ENCODE assay signal across 8 mouse cellular contexts in the genomic region with DNA sequence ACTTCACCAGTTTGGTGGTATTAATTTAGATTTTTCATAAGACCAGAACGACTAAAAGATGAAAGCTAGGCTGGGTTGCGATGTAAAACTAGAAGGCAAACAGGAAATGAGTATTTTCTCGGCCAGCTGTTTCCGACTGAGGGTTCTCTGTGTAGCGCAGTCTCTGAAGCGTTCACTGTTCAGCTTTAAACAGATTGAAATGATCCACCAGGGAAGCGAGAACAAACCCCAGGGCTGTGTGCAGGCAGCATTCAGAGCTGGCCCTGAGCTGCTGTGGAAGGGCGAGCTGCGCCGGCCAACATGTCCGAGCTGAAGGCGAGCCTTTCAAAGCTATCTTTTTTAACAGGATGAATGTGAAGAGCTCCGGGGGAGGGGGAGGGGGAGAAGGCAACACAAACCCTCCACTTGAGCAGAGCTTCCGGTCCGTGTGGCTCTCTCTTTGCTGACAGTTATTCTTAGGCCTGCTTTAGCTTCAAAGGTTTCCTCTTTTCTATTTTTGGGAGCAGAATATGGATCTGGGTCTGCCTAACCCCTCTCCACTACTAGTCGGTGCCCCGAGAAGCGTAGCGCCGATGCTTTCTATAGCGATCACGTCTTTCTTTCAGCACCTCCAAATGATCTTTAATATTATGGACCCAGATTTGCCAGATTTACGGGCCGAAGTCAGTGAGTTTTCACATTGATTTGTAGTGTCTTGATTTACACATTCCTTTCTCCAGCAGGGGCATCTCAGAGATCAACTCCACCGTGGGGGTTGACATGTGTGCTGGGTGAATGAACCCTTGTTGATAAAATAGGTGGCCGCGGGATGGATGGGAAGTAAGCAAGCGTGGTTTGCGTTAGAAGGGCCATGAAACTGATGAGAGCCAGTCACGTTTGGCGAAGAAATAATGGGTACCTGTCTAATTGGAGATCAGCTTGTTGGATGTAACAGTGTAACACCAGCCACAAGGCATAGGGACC. TPM values are rescaled to one million over a fixed set of nuclear protein-coding genes. Genes with fewer than 3 reads are reported as not detected.
DNase-seq lines count a peak whose midpoint lies in the region; ATAC-seq and TF ChIP-seq lines count a peak whose summit lies in the region.

No protein-coding gene starts in this region.

- no peaks in the 10 kb centered on the region for H3K4me1 ChIP-seq in hindbrain, embryonic 11.5 days (replicated peaks; ENCODE audit: control insufficient read depth, insufficient read depth, low read length)
- H3K4me1 ChIP-seq in lung, embryonic 14.5 days (ENCODE audit: insufficient read depth), result peaks cover 20% of the 10 kb centered on the region
- peaks cover 8% of the 10 kb centered on the region for H3K4me1 ChIP-seq in neural tube, embryonic 14.5 days (ENCODE audit: control insufficient read depth, insufficient read depth, low read length)

- H3K4me3 ChIP-seq in hindbrain, embryonic 11.5 days (ENCODE audit: low read depth, low read length), result no peak overlapping the region
- peak overlapping the region; percentile 21; the same call in 1 of the 2 replicates for H3K4me3 ChIP-seq in lung, embryonic 14.5 days (ENCODE audit: low read depth, low read length)
- H3K4me3 ChIP-seq in neural tube, embryonic 14.5 days (ENCODE audit: low read depth, low read length), result no peak overlapping the region

- no peak overlapping the region for H3K4me2 ChIP-seq in hindbrain, embryonic 11.5 days (replicated peaks; ENCODE audit: low read depth, low read length)
- peak overlapping the region; percentile 60 for H3K4me2 ChIP-seq in lung, embryonic 14.5 days
- peak overlapping the region; percentile 25; the same call in 1 of the 2 replicates for H3K4me2 ChIP-seq in neural tube, embryonic 14.5 days (ENCODE audit: low read depth, low read length)

- H3K27me3 ChIP-seq in hindbrain, embryonic 11.5 days (ENCODE audit: control insufficient read depth, insufficient read depth, low read length), result no peaks in the 10 kb centered on the region
- H3K27me3 ChIP-seq in lung, embryonic 14.5 days (ENCODE audit: insufficient read depth, low read length), result no peaks in the 10 kb centered on the region
- no peaks in the 10 kb centered on the region; the same call in 1 of the 2 replicates for H3K27me3 ChIP-seq in neural tube, embryonic 14.5 days (ENCODE audit: control insufficient read depth, insufficient read depth, low read length)

- peak; percentile 51; the same call in 1 of the 2 replicates for ATAC-seq in hindbrain, embryonic 11.5 days (ENCODE audit: low FRiP score)
- peak; percentile 80 for ATAC-seq in lung, embryonic 14.5 days (ENCODE audit: insufficient read depth)
- peak; percentile 67; the same call in 1 of the 2 replicates for ATAC-seq in neural tube, embryonic 14.5 days (ENCODE audit: low read depth)

- DNase-seq in urinary bladder, postnatal 25 days (ENCODE audit: low spot score), result peak; percentile 19
- no peak for DNase-seq in urinary bladder, postnatal 10 days (ENCODE audit: low spot score)
- DNase-seq in frontal cortex, postnatal 14 days (ENCODE audit: low spot score in 2 of 2), result peak; percentile 31 to 46
- DNase-seq in hindbrain, embryonic 11.5 days (ENCODE audit: low spot score), result peak; percentile 55
- peak; percentile 76 for DNase-seq in layer of hippocampus, adult 9-11 months
- DNase-seq in lung, embryonic 14.5 days, result peak; percentile 77
- DNase-seq in telencephalon, adult 2 months (ENCODE audit: low read depth, low spot score), result peak; percentile 29

- no peak overlapping the region for H3K9ac ChIP-seq in hindbrain, embryonic 11.5 days (ENCODE audit: low read depth, low read length)
- H3K9ac ChIP-seq in lung, embryonic 14.5 days, result peak overlapping the region; percentile 53
- no peak overlapping the region for H3K9ac ChIP-seq in neural tube, embryonic 14.5 days (replicated peaks; ENCODE audit: low read depth, low read length)

- H3K27ac ChIP-seq in hindbrain, embryonic 11.5 days (ENCODE audit: low read depth, low read length), result 0 out of 2 replicates have a peak overlapping the region, but pooled peaks have one; percentile 24
- H3K27ac ChIP-seq in lung, embryonic 14.5 days (ENCODE audit: low read depth), result peak overlapping the region; percentile 92
- H3K27ac ChIP-seq in neural tube, embryonic 14.5 days (ENCODE audit: low read depth, low read length), result peak overlapping the region; percentile 58

- no peaks in the 10 kb centered on the region for H3K36me3 ChIP-seq in hindbrain, embryonic 11.5 days (ENCODE audit: control insufficient read depth, insufficient read depth, low read length)
- H3K36me3 ChIP-seq in lung, embryonic 14.5 days (ENCODE audit: insufficient read depth), result no peaks in the 10 kb centered on the region
- no peaks in the 10 kb centered on the region for H3K36me3 ChIP-seq in neural tube, embryonic 14.5 days (ENCODE audit: control insufficient read depth, insufficient read depth, low read length)

- 54% methylated on average over 31 of the region's 31 CpGs for WGBS in hindbrain, embryonic 11.5 days
- 12% methylated on average over 31 of the region's 31 CpGs for WGBS in lung, embryonic 14.5 days
- WGBS in neural tube, embryonic 14.5 days, result 45% methylated on average over 31 of the region's 31 CpGs

- 0 out of 2 replicates have a peak, but pooled peaks have one; percentile 4 for TF ChIP-seq CTCF in lung, embryonic 14.5 days (IDR thresholded peaks at IDR 0.05; ENCODE audit: low read depth)

- no peaks in the 10 kb centered on the region for H3K9me3 ChIP-seq in hindbrain, embryonic 11.5 days (ENCODE audit: control insufficient read depth, low read length)
- H3K9me3 ChIP-seq in lung, embryonic 14.5 days (ENCODE audit: low read depth, low read length), result no peaks in the 10 kb centered on the region
- H3K9me3 ChIP-seq in neural tube, embryonic 14.5 days (ENCODE audit: control insufficient read depth, low read length), result no peaks in the 10 kb centered on the region

RNA-seq across cellular contexts. Expression of a gene that starts 59.3 kb away (rescaled TPM):
- 13.0 and 16.0 TPM in 2 replicates for polyA plus RNA-seq in hindbrain, embryonic 11.5 days (2014; fragmentation: Nextera tagmentation; extraction: Ambion mirVana)
- polyA plus RNA-seq in lung, embryonic 14.5 days (2014; fragmentation: Nextera tagmentation; extraction: Ambion mirVana), result 37.2 and 39.8 TPM in 2 replicates
- polyA plus RNA-seq in neural tube, embryonic 14.5 days (2014; fragmentation: Nextera tagmentation; extraction: Ambion mirVana), result 14.8 and 16.4 TPM in 2 replicates

Comparison
In these comparisons a context has a peak if more than half of its experiments do, and no peak if none do; other contexts are left out.
1. H3K27ac ChIP-seq: peak in every context shown above with its lines; median percentile 92 in lung, embryonic 14.5 days; 58 in neural tube, embryonic 14.5 days; 24 in hindbrain, embryonic 11.5 days.